Mouse (Mus musculus) right cerebral cortex, postnatal 10 days (tissue): ENCODE data around the gene Prr5l.

Source experiments
- DNase-seq, 2 experiments: peaks; one replicate each; pipeline ENCODE4 v3.0.0; 2021; ENCODE audit warnings: low spot score in 2 of 2

The Prr5l gene

GRCm38 (mm10) chr2:101723333-101723881, 159.4 kb downstream of the Prr5l start:
- DNase-seq: no peak

GRCm38 (mm10) chr2:101722370-101723332, 160.2 kb downstream of the Prr5l start:
- peak; percentile 42 to 44 for DNase-seq

- DNase-seq: no peak
Measured at GRCm38 (mm10) chr2:101721835-101722234, 161.0 kb downstream of the Prr5l start.

- no peak for DNase-seq
Measured at GRCm38 (mm10) chr2:101717162-101717561, 165.7 kb downstream of the Prr5l start.

GRCm38 (mm10) chr2:101715650-101716323, 167.0 kb downstream of the Prr5l start:
- DNase-seq: no peak

GRCm38 (mm10) chr2:101711608-101712007, 171.2 kb downstream of the Prr5l start:
- no peak for DNase-seq

DNA sequence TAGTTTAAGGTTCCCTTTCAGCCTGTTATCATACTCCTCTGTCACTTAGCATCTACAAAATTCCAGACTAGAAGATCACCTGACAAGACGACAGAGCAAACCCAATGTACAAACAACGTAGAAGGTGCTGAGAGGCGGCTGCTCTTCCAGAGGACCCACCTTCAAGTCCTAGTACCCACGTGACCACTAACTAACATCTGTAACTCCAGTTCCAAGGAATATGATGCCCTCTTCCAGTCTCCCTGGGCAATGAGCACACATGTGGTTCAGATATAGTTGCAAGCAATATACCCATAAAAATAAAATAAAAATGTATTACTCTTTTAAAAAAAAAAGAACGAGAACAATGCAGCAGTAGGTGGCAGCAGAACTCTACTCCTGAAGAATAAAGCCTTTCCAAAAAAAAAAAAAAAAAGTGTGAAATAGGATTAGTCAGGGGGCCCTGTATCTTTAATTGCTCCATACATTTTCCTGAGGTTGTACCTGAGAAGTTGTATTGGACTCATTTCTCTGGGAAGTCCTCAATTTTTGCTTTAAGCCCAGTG, 176.8 kb downstream of the Prr5l start:
- peak in 1 of 2 experiments; percentile 32 for DNase-seq

- no peak for DNase-seq
Measured at GRCm38 (mm10) chr2:101699284-101699683, 183.5 kb downstream of the Prr5l start.

GRCm38 (mm10) chr2:101695584-101695983, 187.2 kb downstream of the Prr5l start:
- no peak for DNase-seq

- DNase-seq: peak in 1 of 2 experiments; percentile 49
Measured at GRCm38 (mm10) chr2:101693577-101694215, 189.1 kb downstream of the Prr5l start.

DNA sequence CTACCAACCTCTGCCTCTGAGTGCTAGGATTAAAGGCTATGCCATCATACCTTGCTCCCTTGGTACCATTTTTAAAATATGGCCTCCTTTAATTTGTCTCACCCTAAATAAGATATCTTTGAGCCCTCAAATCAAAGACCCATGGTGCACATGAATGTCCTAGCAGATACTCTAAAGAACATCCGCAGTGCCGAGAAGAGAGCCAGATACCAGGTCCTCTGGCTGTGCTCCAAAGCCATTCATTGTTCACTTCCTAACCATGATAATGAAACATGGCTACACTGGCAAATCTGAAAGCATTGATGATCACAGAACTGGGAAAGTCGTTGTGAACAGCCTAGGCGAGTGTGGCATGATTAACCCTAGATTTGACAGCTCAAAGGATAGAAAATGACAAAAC, 189.8 kb downstream of the Prr5l start:
- no peak for DNase-seq

- DNase-seq: no peak
Measured at GRCm38 (mm10) chr2:101690252-101690827, 192.5 kb downstream of the Prr5l start.

DNA sequence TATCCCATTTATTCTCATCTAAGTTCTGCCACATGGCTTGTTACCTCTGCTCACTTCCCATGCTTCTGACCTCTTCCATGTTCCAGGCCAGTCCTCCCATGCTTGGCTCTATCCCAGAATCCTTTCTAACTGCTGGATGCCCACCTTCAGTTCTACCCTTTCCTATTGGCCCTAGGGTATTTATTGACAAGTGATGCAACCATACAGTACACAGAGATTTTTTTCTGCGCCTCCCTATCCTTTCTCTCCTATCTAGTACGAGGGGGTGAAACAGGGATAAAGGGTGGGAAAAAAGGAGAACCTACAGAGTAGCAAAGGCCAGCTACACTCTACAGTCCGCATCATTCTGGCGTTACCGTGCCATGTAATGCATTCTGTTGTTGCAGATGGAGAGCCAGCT, 194.8 kb downstream of the Prr5l start:
- DNase-seq: no peak

DNA sequence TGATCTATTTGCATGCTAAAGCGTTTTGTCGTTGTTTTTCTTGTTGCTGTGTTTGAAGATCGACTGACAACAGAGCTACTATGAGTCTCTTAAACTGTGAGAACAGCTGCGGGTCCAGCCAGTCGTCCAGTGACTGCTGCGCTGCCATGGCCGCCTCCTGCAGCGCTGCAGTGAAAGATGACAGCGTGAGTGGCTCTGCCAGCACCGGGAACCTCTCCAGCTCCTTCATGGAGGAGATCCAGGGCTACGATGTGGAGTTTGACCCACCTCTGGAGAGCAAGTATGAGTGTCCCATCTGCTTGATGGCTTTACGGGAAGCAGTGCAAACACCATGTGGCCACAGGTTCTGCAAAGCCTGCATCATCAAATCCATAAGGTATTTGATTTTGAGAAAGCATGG, 198.4 kb downstream of the Prr5l start:
- peak in 1 of 2 experiments; percentile 60 for DNase-seq

DNA sequence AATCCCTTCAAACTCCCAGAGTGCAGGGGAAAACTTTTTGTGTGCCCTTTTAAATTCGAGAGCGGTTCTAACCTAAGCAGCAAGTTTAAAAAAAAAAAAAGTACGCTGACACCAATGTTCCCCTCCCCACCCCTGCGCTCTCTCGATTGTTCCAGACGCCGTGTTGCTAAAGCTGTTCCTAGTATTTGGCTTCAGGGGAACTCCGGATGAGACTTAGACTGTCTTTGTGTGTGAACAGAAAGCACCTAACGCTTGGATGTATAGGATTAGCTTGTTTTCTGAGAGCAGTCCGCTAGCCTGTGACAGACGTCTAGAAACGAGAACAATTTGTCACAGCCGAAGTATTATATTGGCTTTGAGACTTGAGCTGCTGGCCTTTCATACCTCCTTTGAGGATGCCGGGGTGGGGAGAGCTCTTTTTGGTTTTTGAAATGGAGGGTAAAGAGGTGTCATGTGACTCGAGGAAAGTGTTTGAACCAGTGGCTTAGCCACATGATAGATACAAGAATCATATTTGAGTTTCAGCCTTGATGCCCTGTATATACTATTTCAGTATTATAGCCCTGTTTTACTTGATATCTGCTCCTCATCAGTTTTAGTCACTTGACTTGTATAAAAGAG, 203.6 kb downstream of the Prr5l start:
- DNase-seq: no peak

DNA sequence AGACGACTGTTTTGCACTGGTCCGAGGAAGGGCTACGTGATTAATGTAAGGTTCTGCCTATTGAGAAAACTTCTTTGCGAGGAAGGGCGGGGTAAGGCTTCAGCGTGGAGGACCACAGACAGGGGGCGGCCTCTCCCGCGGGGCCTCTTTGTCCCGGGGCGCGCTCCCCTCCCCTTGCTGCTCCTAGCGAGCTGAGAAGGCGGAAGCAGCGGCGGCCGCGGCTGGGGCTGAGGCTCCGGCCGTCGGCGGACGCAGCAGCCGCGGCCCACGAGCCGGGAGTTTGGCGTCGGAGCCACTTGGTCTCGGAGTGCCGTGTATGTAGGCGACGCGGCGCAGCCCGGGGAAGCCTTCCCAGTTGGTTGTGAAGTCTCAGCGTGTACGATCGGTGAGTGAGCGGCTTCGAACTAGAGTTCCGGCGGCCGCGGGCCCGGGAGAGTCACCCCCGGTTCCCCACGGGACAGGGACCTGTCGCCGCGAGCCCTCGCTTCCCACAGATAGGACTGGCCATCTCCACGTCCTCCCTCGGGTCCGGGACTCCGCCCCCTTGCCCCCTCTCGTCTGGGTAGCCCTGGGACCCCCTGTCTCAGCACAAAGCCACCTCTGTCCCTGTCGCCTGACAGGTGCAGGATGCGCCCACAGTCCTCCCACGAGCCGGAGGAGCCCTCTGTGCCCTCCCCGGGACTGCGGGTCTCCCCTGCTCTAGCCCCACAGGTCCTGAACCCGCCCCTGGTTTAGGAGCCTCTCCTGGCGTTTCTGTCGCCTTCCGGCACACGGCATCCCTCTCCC, 204.4 kb downstream of the Prr5l start, which contains the start of gene Traf6:
TSS of gene Traf6 (plus strand) at position 194 of the 786 bp plus-strand sequence.
- DNase-seq: peak; percentile 89 to 91

DNA sequence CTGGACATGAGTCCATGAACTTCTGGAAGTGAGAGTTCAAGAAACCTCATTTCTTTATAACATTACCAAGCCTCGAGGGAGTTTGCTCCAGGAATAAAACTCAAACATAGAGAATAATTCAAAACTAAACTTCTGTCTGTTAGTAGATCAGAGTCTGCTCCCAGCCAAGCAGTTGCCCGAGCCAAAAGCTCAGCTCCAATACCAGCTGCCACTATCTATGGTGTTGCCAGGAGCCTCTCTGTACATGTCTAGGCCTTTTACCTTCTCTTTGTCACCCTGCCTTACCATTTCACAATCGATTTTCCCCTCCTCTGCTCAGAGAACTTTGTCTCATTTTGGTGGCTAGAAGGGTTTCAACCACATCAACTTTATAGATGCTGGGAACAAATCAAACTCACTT, 209.3 kb downstream of the Prr5l start:
- no peak for DNase-seq

GRCm38 (mm10) chr2:101668751-101669150, 214.1 kb downstream of the Prr5l start:
- no peak for DNase-seq

DNA sequence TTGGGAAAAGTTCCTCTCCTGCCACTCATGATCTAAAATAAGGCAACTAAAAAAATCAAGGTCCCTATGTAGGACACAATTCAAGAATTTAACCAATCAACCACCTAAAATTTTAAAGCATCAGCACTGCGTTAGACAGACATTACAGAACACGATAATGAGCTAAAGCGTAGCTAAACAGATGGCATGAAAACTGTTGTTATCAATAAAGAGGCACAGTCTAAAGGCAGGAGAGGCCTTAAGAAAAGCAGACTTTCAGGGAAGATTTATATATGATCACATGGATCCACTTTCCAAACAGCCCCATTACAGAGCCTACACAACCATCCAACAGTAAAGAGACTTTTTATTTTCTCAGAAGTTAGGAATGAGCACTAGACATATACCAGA, 217.1 kb downstream of the Prr5l start:
- no peak for DNase-seq
